Mouse (Mus musculus) granulocyte monocyte progenitor cell, adult 5-6 weeks (primary cell): Measurements from ENCODE around the gene Tesk1. TPM values are rescaled to one million over a fixed set of nuclear protein-coding genes. Genes with fewer than 3 reads are reported as not detected.

Source experiments
- ATAC-seq: replicated peaks from 2 replicates; pipeline ENCODE4 v1.8.0; 2016; ENCODE audit warnings: mild to moderate bottlenecking, moderate TSS enrichment, inconsistent platforms; ENCODE audit not compliant: poor library complexity, severe bottlenecking
- total RNA-seq, 2 experiments: library from RNA; stranded (forward) in 1 of 2; stranded (reverse) in 1 of 2; fragments of 200-712, 200-1000 nt in 1 of 2; fragments of >200 nt in 1 of 2; fragmentation: Nextera tagmentation in 1 of 2; gene quantifications; 2 replicates each; pipeline ENCODE4 v1.2.3; 2014 to 2017

Tesk1 gene
- 6.9 and 24.2 TPM in 2 replicates for total RNA-seq (2014; fragmentation: Nextera tagmentation)
- 5.9 and 7.4 TPM in 2 replicates for total RNA-seq (2017)

DNA sequence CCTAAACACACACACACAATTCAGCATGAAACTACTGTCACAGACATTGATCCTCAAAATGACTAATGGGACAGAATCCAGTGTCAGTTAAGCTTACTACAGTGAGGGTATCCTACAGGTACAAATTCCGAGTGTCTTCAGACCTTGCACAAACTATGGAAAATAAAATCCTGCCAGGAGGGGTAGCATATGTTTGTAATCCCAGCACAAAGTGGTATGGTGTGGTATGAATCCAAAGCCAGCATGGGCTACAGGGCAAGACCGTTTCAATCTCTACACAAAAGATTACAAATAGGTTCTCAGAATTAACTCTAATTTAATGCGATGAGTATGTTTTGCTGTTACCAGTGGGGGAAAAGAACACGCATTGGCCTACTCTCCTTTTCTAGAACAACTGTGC lies at the start of gene Tesk1:
TSS of gene Tesk1 (plus strand) at position 301 of the 400 bp plus-strand sequence.
- ATAC-seq, result no peak

DNA sequence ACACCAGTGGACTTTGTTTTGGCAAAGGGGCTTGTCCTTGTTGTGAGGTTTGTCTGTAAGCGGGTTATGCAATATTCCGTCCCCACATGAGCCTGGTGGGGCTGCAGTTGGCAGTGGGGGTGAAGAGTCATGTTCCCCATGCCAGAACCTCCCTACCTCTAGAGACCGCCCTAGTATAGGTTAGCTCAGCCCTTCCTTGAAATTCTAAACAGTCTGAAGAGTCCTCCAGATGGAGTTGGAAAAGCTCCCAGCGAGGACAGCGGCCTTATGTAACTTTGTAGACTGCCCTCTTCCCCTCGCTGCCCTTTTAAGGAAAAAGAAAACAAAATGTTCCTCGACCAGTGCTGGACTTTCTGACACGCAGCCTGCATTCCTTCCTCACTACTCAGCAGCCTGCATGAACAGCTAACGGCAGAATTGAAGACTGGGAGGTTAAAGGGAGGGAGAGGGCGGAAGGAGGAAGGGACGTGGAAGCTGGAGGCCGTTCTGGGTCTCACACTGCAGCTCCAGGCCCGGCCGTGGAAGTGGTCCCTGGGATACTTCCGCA lies 47.3 kb upstream of the Tesk1 start:
- peak; percentile 56 for ATAC-seq

- no peak for ATAC-seq
Observed at GRCm38 (mm10) chr4:43395147-43395546, 46.6 kb upstream of the Tesk1 start.

DNA sequence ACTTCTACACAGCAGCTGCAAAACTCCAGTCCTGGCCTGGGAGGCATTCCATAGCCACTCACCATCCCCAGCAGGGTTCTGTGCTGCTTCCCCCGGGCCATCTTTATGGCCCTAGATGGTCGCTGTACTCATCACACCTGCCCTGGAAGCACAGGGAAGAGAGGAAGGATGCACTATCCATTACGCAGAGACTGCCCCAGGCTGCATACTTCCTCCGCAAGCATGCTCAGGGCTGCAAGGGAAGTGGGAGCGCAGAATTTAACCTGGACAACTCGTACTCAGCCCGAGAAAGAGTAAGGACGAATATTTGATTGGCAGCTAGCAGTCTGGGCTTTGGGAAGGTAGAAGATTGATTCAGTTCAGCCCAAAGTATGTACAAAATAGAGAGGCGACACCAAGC lies 45.9 kb upstream of the Tesk1 start:
- no peak for ATAC-seq

DNA sequence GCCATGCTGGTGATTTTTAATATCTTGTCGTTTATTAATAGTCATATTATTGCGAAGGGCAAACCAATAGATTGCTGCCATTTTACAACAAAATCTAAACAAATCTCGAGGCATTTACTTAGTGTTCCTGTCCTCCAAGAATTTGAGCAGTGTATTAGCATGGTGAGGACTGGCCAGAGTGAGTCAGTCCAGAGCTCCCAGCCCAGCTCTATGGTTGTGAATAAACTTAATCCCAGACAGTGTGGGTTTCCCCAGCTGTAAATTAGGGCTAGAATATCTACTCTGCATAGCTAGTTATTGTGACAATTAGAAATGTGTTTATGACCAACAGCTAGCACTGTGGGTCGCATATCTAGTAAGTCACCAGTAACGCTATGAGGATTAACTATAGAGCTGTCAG lies 45.4 kb upstream of the Tesk1 start:
- ATAC-seq, result no peak

DNA sequence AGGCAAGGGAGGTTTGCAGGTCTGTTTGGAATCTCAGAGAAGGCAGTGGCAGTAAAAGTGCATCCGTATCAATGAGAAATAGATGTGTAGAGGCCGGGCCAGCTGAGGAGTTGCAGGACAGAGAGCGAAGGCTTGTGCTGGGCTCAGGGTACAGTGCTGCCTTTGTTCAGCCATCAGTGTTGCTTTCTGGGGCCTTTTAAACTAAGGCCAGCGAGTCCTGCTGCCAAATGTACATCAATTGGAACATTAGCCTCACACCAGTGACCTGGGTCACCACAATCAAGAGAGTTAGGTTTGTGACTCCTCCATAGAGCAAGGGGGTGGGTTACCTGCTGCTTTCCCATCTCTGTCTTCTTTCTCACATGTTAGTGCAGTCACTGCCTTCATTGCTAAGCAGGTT lies 43.7 kb upstream of the Tesk1 start:
- no peak for ATAC-seq

DNA sequence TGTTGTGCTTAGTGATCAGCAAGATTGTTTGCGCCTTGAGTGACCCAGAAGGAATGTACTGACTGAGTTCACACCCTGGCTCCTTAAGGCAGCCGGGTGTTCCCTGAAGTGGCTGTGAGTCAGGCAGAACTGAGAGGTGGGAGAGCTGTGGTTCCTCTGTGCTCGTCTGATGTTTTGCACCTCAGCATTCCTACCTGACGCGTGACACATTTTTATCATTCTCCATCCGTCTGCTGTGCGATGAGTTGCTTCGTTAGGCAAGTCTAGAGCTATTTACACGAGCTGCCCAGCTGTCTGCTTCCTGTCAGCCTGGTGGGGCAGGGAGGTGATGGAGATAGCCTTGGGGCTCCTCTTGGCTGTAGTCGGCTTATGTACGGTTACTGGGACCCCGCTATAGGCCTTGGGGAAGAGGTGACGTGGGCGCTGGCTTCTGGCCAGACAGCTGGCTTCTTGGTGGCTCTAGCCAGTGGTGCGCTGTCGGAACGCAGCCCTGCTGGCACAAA lies 42.9 kb upstream of the Tesk1 start:
- no peak for ATAC-seq

- ATAC-seq, result no peak
Observed at GRCm38 (mm10) chr4:43399391-43400131, 42.2 kb upstream of the Tesk1 start.

GRCm38 (mm10) chr4:43400976-43401375 lies 40.8 kb upstream of the Tesk1 start:
- ATAC-seq, result no peak

DNA sequence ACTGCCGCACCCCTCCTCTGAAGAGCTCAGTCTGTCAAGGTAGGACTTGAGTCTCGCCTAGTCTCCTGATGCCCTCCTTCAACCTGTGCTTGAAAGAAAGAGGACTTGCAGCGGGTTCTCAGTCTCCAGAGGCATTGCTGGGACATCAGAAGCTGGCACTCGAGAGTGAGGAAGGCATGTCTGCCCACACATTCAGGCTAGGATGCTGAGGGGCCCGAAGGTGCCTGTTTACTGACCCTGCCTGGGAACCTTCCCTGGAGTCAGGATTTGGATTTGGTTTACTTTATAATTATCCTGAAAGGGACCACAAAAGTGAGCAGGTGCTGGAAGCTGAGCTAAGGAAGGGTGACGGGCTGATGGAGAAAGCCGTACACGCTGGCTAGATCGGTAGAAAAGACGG lies 40.3 kb upstream of the Tesk1 start:
- ATAC-seq, result no peak

DNA sequence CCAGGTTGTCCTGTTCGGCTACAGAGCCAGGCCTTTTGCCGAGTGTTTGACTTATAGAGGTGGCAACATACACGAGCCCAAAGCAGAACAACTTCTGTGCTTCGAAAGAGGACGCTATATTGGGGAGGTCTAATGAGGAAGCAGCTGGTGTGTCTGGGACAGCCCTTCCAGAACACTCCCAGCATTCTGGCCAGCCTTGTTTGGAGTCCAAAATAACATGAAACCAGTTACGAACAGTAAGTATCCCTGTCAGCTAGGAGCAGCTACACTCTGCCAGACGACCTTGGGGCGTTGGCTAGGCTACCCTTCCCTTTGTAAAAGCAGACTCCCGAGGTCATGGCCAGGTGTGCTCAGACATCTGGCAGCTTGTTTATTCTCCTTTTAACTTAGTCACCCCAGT lies 39.5 kb upstream of the Tesk1 start:
- ATAC-seq, result no peak

GRCm38 (mm10) chr4:43404697-43405096 lies 37.0 kb upstream of the Tesk1 start:
- ATAC-seq, result no peak

DNA sequence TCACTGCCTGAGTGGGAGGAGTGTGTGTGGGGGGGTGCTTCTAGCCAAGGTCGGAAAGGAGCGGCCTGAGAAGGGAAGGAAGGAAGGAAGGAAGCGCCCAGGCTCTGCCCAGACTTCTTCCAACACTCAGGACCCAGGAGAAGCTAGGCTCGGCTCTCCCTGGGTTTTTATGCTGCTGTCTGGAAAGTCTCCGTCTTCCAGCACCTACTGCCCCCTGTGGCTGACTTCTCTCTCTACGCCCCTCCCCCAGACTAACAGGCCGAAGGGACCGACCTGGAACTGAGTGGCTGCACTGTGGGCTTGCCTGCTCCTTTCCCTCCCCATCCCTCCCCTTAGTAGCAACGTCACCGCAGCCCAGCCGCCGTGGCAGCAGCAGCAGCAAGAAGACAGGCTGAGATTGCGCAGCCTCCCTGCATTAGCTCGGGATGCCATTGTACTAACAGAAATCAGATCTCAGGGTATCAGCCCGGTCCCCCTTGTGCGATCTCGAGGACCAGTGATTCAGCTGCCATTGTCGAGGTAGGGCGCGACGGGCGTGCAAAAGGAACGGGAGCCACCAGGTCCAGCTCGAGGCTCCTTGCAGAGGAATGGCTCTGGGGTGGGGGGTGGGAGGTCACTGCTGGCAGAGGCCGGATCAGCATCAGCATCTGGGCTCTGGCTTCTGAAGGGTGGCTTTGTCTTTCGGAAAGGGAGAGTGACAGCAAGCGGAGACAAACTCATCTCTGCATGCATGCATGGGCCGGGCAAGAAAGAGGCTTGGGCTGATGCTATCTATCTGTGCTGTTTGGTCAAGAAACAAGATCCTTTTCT lies 35.4 kb upstream of the Tesk1 start:
- peak; percentile 72 for ATAC-seq

GRCm38 (mm10) chr4:43407071-43407920 lies 34.4 kb upstream of the Tesk1 start:
- ATAC-seq, result no peak

DNA sequence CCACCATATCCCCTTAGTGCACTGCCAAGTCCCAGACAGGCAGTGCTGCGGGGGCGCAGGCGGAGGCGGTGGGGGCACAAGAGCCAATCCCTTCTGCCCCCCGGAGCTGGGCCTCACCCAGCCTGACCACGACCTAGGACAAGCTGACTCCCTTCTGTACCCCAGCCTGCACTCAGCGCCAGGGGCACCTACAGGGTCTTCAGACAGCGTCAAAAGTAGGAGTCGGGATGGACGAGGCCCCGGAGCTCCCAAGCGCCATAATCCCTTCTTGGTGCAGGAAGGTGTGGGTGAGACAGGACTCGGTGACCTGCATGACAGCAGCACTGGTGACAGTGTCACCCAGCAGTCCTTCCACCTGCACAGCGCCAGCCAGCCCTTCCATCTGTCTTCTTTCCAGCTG lies 27.0 kb upstream of the Tesk1 start:
- no peak for ATAC-seq

- ATAC-seq, result no peak
Observed at GRCm38 (mm10) chr4:43415221-43416070, 26.3 kb upstream of the Tesk1 start.

- ATAC-seq, result no peak
Observed at GRCm38 (mm10) chr4:43416071-43416490, 25.7 kb upstream of the Tesk1 start.

- ATAC-seq, result no peak
Observed at GRCm38 (mm10) chr4:43417269-43418062, 24.3 kb upstream of the Tesk1 start.

DNA sequence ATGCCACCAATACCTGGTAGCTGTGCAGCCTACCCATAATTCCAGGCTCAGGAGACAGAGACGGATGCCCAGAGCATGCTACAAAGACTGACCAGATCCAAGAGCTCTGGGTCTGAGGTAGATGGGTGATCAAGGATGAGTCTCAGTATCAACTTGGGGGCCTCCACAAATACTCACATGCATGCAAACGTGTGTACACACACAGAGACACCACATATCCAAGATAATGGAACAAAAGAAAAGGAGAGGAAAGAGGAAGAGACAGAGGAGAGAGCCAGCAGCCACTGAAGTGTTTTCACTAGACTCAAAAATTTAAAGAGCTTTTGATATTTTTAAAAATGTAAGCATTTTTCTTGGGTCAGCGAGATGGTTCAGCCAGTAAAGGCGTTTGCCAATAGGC lies 23.3 kb upstream of the Tesk1 start:
- ATAC-seq, result no peak
